Mouse (Mus musculus): ENCODE measurements around the gene Slc38a8.

The Slc38a8 gene

DNA sequence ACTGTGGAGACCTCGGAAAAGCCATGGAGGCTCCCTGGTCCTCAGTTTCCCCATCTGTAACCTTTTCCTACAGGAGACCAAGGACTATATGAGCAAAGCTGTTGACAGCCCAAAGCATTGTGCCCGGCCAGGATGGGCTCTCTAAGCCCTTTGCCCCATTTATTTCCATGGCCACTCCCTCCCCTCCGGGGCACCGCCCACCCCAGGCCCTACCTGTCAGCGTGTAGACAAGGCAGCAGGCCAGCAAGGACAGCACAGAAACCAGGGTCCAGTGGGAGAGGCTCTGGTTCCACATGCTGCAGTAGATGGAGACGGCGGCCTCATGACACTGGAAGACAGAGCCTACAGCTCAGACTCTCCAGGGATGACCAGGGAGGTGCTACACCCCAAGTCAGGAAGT lies 14.4 kb downstream of the Slc38a8 start:
- DNase-seq (ENCODE audit: low read depth in 2 of 2, low spot score in 2 of 2), result no peak

DNA sequence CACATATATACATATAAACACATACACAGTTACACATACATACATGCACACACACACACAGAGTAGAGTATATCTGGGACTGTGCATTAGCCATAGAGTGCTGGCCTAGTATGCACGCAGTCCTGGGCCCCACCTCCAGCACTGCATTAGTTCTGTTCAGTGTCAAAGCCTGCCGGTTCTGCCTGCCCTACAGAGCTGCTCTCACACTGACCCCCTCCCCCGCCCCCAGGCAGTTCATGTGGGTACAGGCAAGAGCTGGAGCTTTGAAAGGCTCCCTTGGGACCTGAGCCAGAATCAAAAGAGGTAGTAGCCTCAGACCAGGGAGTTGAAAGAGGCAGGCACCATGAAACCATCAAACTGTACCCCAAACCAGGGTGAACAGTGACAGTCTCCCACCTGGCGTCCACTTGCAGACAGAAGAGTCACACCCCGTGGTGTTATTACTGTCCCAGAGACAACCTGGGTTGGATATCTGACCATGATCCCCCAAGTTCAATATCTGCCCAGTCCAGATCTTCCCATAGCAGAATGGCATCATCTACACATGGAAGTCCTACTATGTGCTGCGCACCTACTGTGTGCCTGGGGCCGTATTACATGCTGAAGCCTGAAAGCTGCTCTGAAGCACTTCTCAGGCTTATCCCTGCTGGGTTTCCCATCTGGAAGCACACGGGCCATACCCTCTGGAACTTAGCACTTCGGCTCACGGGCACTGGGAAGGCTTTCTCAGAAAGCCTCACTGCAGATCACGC lies 17.2 kb downstream of the Slc38a8 start:
- no peak for DNase-seq (ENCODE audit: low read depth in 2 of 2, low spot score in 2 of 2)

DNA sequence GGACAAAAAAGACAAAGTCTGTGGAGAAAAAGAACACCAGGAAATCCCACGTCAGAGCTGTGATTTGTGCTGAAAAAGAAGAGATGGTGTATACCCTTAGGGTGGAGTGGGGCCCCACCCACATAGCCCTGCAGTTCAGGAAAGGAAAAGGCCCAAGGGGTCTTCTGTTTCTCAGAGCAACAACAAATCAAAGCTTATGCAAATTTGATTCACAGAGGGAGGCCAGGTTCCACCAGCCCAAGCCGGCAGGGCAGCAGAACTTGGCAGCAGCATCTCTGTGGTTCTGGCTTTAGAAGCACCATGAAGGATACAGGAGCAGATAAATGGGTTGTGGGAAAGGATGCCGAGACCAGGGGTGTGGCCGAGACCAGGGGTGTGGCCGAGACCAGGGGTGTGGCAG lies 22.8 kb downstream of the Slc38a8 start:
- DNase-seq (ENCODE audit: low read depth in 2 of 2, low spot score in 2 of 2), result no peak

DNA sequence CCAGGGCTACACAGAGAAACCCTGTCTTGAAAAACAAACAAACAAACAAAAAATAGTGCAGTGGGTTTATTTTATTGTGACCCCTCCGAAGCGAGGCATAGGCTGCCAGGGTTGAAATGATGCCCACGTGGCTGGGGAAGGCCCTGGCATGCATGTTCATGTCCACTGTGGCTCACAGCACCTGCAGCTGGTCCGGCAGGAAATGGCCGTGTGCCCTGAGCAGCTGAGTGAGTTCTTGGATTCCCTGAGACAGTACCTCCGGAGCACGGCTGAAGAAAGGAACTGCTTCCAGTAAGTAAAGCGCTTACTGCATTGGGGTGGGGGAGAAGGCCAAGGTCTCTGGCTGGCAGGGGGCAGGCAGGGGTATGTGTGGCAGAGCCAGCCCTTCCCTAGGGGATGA lies 33.4 kb downstream of the Slc38a8 start:
- DNase-seq (ENCODE audit: low read depth in 2 of 2, low spot score in 2 of 2), result no peak

DNA sequence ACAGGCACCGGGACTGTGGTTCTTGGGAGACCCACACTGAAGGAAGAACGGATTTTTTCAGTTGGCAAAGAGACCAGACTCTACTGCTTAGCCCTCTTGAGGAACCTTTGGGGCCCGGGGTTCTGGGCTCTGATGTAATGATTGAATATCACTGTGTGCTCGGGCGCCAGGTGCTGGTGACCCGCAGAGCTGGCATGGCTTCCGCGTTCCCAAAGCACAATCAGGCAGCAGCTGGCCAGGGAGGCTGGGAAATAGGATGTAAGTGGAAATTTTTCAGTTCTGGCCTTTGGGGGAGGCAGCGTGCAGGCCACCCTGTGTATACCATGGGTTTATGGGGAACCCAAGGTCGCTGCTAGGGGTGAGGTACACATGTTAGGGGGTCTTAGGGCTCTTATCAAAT lies 34.7 kb downstream of the Slc38a8 start:
- no peak for DNase-seq (ENCODE audit: low read depth in 2 of 2, low spot score in 2 of 2)

DNA sequence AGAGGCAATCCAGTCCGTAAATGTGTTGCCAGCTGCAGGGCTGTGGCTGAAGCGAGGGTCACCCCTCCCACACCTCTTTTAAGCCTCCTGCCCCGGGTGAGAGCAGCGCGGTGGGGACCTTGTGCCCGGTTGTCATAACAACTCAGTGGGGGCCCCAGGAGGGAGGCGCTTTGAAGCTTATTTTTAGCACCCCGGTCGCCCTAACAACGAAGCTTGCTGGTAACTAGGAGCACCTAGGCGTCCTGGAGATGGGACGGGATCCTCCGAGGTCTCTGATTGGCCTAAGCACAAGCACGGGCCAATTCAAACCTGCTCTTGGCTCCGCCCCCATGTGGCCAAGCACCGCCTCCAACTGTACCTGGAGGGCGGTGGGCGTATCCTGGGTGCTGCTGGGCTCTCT lies 35.4 kb downstream of the Slc38a8 start:
- DNase-seq (ENCODE audit: low read depth in 2 of 2, low spot score in 2 of 2), result no peak

DNA sequence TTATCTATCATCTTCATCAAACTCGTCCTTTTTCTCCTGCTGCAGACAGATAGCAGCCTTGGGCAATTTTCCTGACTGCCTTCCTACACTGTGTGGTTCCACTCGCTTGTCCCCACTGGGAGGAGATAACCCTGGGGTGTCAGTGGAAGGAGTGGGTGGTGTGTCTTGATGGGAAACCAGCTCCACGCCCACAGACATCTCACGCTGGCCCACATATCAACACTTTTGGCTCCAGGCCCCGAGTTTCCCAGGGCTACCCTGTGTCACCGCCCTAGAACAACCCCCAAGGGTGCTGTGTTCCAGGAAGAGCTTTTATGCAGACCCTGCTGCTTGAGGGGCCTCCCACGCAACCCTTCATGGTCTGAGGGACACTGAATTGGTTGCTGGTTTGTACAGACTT lies 37.8 kb downstream of the Slc38a8 start:
- DNase-seq (ENCODE audit: low read depth in 2 of 2, low spot score in 2 of 2), result no peak

DNA sequence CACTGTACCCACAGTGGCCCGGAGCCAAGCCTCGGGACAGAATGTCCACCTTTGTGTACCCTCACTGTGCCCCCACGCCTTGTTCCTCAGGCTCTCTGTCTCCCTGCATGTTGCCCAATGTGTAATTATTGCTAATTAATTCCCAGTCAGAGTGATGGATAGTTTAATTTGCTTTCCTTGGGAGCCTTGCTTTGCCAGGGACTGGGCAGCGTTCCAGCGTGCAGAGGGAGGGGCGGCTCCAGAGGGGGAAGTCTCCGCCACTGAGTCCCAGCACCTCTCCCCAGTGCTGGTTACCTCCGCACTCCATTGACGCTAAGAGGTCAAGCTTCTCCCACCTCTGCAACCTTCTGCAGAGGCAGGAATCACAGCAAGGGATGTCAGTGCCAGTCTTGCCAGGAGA lies 40.1 kb downstream of the Slc38a8 start:
- no peak for DNase-seq (ENCODE audit: low read depth in 2 of 2, low spot score in 2 of 2)

DNA sequence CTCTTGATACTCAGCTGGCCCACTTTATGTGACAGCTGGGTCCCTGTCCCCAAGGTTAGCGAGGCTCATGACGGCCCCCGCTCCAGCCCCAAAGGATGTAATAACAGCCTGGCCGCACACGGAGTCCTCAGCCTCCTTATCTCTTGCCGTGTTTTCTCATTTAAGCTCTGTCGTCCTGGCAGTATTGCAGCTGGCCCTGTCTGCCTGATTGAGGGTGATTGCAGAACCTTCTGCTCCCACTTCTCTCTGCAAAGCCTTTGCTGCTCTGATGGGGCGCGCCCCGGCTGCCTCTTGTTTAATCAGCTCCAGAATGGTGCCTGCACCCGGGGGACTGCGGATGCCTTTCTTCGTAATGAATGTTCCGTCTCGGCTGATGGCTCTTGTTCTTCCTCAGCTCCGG lies 41.8 kb downstream of the Slc38a8 start:
- DNase-seq (ENCODE audit: low read depth in 2 of 2, low spot score in 2 of 2), result no peak

DNA sequence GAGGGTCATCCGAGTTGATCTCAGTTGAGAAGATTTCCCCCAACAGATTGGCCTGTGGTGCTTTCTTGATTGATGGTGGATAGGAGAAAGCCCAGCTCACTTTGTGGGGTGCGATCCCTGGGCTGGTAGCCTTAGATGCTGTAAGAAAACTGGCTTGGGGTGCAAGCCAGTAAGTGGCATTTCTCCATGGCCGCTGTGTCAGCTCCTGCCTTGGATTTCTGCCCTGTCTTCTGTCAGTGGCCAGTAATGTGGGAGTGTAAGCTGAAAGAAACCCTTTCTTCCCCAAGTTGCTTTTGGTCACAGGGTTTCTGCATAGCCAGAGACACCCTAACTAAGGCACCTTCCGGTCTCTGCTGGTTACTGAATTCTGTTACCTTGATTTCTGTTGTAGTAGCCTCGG lies 45.5 kb downstream of the Slc38a8 start:
- no peak for DNase-seq (ENCODE audit: low read depth in 2 of 2, low spot score in 2 of 2)

DNA sequence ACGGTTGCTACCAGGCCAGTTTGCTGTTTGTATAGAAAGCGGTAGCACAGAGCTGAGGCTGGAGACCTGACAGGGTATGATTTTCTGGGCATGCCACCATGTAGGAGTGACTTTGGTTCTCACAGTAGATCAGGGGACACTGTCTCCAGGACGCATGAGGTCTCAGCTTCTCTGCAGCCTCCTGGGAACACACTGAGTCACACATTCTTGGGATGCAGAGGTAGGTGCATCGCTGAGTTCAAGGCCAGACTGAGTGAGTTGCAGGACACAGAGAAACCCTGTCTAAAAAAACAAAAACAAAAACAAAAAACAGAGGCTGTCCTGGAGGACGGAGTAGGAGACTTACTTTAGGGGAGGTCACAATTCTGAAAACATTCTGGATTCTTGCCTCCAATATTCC lies 48.6 kb downstream of the Slc38a8 start:
- no peak for DNase-seq (ENCODE audit: low read depth in 2 of 2, low spot score in 2 of 2)

DNA sequence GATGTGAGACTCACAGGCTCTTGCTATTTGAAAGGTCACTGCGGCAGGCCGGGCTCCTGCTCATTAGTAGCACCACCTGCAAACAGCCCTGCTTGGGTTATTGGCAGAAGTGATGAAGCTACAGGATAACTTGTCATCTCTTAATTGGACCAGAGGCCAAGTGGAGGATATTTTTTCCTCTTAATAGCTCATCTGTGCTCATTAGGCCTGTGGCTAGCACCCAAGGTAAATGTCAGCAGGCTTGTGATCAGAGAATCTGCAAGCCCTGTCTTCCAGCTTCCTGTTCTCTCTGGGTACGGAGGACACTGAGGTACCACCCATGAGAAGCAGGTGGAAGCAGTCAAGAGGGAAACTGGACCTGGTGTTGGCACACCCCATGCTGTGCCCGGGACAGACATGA lies 50.4 kb downstream of the Slc38a8 start:
- DNase-seq (ENCODE audit: low read depth in 2 of 2, low spot score in 2 of 2), result no peak

DNA sequence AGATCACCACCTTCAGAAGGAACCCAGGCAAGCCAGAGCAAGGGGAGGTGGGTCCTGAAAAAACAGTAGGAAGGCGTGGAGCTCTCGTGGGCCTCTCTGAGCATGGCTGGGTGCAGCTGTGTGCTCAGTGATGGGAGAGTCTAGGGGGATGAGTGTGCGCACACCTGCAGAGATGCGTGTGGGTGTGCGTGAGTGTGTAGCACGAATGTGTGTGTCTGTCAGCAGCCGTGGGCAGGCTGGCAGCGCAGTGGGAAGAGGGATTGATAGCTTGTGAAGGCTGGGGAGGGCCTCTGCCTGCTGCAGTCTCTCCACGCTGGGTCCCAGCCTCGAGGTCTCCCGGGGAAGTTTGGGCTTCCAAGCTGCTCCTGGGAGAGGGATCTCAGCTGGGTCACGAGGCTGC lies 51.9 kb downstream of the Slc38a8 start:
- no peak for DNase-seq (ENCODE audit: low read depth in 2 of 2, low spot score in 2 of 2)

DNA sequence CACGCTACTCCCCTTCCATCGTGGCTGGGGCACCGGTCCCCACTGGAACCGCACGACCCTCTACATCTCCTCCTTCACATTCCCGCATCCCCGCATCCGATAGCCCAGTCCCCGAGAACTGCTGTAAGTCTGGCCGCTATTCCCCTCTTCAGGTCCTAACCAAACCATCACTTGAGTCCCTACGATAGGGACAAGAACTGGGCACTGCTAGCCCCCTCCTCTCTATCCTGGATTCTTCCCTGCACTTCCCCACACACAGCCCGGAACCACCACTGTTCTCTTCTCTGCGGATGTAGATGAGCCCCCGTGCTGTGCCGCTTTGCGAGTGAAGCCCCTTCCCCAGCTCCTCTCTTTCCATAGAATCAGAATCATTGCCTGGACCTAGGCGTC lies 53.7 kb downstream of the Slc38a8 start:
- no peak for DNase-seq (ENCODE audit: low read depth in 2 of 2, low spot score in 2 of 2)

DNA sequence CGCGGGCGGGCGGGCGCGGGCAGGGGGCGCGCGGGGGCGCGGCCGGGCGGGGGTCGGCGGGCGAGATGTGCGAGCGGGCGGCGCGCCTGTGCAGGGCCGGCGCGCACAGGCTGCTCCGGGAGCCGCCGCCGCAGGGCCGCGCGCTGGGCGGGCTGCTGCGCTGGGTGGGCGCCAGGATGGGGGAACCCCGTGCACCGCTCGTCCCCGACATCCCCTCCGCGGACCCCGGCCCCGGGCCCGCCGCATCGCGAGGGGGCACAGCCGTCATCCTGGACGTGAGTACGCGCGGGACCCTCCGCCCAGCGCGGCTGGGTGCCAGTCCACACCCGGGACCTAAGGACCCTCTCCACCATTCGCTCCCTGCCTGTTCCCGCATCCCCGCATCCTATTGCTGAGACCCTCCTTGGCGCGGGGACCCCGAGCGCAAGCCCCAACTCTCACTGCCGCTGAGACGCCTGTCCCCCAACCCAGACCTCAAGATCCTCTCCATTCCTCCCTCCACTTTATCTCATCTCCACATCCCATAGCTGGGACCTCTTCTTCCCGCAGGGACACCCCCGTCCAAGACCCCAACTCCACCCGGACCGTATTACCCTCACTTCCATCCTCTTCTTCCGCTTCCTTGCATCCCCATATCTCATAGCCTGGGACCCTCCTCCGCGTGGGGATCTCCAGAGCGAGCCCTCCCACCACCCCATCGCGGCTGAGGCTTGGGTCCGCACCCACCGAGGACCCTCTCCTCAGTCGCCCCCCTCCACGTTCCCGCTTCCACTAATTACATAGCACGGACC lies 54.3 kb downstream of the Slc38a8 start:
- no peak for DNase-seq (ENCODE audit: low read depth in 2 of 2, low spot score in 2 of 2)

DNA sequence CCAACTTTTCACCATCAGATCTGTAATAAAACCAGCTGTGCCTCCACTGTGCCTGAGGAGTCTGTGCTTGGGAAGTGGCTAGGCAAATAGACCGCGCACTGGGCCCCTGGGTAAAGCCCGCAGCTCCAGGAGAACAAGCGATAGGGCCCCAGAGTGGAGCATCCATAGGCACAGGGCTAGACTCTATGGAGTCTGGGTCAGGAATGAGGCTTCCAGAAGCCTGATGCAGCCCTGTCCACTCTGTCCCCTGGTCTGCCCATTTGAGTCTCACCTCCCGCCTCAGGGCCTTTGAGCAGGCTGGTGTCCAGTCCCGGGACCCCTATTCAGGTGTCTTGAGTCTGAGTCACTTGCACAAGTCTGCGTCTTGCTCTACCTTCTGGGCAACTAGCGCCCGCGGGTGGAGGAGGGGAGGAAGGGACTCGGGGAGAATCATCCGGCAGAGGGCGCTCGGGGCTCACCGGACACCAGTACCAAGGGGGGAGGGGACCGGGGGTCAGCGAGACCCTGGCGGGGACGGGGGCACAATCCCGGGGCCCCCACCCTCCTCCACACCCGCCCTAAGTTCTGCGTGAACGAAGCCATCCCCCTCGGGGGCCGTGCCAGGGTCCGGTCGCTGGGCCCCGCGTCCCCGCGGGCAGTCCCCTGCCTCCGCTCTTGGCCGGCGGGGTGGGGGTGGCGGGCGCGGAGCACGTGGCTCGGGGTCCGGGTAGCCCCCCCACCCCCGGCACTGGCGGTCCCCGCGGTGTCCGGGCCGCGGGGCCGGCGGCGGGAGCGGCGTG lies 55.1 kb downstream of the Slc38a8 start, which contains the start of gene Necab2:
Gene Necab2 (plus strand): TSS at position 509 of the 779 bp plus-strand sequence.
- peak; percentile 50 to 61 for DNase-seq (ENCODE audit: low read depth in 2 of 2, low spot score in 2 of 2)

DNA sequence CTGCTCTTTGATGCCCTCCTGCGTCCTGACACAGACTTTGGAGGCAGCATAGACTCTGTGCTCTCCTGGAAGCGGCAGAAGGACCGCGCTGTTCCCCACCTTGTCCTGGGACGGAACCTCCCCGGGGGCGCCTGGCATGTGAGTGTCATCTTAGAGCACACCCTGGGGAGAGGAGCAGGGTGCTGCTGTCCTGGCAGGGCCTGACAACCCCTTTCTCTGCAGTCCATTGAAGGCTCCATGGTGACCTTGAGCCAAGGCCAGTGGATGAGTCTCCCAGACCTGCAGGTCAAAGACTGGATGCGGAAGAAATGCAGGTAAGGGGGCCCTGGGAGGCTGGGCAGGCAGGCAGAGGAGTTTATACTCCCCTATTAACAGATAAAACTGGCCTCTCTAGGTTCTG lies 58.5 kb downstream of the Slc38a8 start:
- DNase-seq (ENCODE audit: low read depth in 2 of 2, low spot score in 2 of 2), result no peak

DNA sequence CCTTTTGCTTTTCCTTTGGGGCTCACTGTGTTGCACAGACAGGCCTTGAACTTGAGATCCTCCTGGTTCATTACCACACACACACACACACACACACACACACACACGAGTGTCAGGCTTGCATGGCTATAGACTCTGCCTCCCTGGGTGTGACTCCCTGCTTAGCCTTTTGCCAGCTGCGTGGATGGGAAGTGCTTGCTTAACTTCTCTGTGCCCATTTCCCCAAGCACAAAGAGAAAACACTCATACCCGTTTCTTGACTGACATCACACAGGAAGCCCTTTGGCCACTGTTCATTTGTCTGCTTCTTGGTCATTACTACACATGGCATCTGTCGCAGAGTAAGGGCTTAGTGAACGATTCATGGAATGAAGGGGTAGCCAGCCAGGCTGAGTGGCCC lies 59.5 kb downstream of the Slc38a8 start:
- DNase-seq (ENCODE audit: low read depth in 2 of 2, low spot score in 2 of 2), result no peak

DNA sequence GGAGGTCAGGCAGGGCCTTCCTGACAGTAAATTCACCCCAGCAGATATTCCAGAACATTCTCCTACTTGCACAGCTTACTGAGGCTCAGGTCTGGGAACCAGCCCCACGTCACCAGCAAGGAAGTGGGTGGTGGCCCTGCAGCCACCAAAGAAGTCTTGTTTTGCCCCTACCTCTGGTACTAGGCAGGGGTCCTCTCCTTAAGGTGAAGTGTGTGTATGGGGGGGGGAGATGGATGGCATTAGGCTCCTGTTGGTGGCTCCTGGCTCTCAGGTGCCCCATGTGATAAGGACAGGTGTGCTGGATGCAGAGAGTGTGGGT lies 60.6 kb downstream of the Slc38a8 start:
- peak in 1 of 2 experiments; percentile 45 for DNase-seq (ENCODE audit: low read depth in 2 of 2, low spot score in 2 of 2)

DNA sequence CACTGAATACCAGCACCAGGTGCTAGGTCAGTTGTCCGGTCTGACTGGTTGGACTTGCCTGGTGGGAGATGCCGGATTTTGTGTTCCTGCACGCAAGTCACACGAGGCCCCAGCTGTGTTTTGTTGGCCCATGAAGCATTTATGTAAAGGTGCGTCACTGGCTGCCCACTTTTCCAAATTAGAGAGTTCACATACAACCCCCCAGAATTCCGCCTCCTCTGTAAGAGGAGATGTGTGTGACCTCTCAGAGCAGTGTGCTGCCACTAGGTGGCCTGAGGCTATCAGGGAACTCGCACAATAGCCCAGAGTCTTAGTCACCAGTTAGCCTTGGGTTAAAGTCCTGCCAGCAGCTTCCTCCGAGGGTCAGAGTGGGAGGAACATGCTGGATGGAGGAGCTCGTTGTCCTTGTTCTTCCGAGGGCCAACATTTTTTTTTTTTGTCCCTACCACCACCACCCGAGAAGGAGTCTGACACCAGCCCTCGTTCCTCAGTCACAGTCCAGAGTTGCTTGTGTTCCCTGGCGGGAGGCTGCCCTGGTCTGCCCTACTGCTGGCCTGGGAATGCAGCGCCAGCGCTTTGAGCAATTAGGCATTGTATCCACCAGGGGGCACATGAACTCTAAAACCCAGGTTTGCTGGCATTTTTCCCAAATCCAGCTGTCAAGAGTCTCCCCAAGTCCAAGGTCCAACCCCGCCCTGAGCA lies 61.1 kb downstream of the Slc38a8 start:
- peak in 1 of 2 experiments; percentile 39 for DNase-seq (ENCODE audit: low read depth in 2 of 2, low spot score in 2 of 2)

DNA sequence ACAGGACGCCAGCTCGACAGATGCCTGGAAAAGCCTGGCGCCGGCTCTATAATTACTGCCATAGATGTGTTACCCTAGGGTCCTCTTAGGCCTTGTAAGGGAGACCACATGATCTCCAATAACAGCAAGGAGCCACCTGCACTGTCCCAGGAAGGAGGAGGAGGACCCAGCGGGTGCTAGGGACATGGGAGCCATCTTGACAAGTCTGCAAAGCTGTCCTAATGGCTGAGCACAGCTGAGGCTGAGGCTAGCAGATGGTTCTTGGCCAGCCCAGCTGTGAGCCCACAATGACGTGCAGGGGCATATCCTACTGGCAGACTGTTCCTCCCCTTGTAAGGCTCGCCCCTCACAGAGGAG lies 61.6 kb downstream of the Slc38a8 start:
- no peak for DNase-seq (ENCODE audit: low read depth in 2 of 2, low spot score in 2 of 2)

DNA sequence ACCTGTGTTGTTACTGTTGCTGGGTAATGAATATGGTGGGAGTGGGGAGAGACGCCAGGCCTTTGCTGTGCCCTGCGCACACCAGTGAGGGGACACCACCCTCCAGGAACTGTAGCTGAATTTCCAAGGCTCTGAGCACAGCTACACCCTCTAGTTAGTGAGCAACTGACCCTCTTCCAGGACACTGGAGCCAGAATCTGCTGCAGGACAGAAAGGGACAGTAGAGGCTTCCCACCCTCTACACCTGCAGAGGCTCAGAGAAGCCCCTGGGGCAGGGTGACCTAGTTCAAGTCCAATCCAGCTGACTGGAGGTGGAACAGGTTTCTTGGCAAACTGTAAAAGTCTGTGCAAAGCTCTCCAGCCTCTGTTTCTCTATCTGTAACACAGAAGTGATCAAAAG lies 62.1 kb downstream of the Slc38a8 start:
- no peak for DNase-seq (ENCODE audit: low read depth in 2 of 2, low spot score in 2 of 2)

Data from CD8-positive naive resting alpha-beta T cell, adult 2 months (primary cell).